Mouse (Mus musculus): ENCODE results near the gene Tmem266. TPM values are rescaled to one million over a fixed set of nuclear protein-coding genes. Genes with fewer than 3 reads are reported as not detected.

The Tmem266 gene
- 1.3 TPM for polyA plus RNA-seq (2021)

GRCm38 (mm10) chr9:55326515-55327233 is at the start of gene Tmem266, which contains the start of gene Nrg4:
TSS of gene Tmem266 (plus strand) at chr9:55326913.
TSS of gene Nrg4 (minus strand) at chr9:55326844.
- TF ChIP-seq CTCF (IDR thresholded peaks at IDR 0.05) = no peak
- ChIA-PET POLR2A (no interaction called here), CTCF (no interaction called here)
- ATAC-seq (peak; percentile 65), DNase-seq (ENCODE audit: low read depth, low spot score) (no peak)
- in situ Hi-C loops (cut with MboI; ENCODE audit: low pct_unique_long_range_greater_than_20kb) = no loop called here
- peaks cover 38% of the 10 kb centered on the region for H3K27me3 ChIP-seq

- TF ChIP-seq CTCF (IDR thresholded peaks at IDR 0.05) = no peak
- ChIA-PET CTCF (interaction anchor here (1.2 kb wide), 1 partner anchor 12 kb away, joined by 5 read pairs; no protein-coding TSS in a partner anchor), POLR2A (interaction anchor here (0.6 kb wide), 1 partner anchor 45 kb away, joined by 5 read pairs; no protein-coding TSS in a partner anchor)
- DNase-seq (ENCODE audit: low read depth, low spot score) = no peak
- in situ Hi-C loops (cut with MboI; ENCODE audit: low pct_unique_long_range_greater_than_20kb) = no loop called here
- no peaks in the 10 kb centered on the region for H3K27me3 ChIP-seq
- ATAC-seq = no peak
Measured at GRCm38 (mm10) chr9:55277562-55277961, 49.2 kb upstream of the Tmem266 start.

- no peak for TF ChIP-seq CTCF (IDR thresholded peaks at IDR 0.05)
- DNase-seq (ENCODE audit: low read depth, low spot score) = no peak
- ATAC-seq = no peak
- in situ Hi-C loops (cut with MboI; ENCODE audit: low pct_unique_long_range_greater_than_20kb) = no loop called here
- ChIA-PET POLR2A (no interaction called here), CTCF (interaction anchor here (0.9 to 2.4 kb wide), 4 partner anchors 10 to 80 kb away, joined by 3 to 11 read pairs (median 4); no protein-coding TSS in a partner anchor)
- no peaks in the 10 kb centered on the region for H3K27me3 ChIP-seq
Measured at GRCm38 (mm10) chr9:55279114-55279825, 47.4 kb upstream of the Tmem266 start.

- DNase-seq (ENCODE audit: low read depth, low spot score) = no peak
- H3K27me3 ChIP-seq = no peaks in the 10 kb centered on the region
- no peak for ATAC-seq
- TF ChIP-seq CTCF (IDR thresholded peaks at IDR 0.05) = no peak
- in situ Hi-C loops (cut with MboI; ENCODE audit: low pct_unique_long_range_greater_than_20kb) = no loop called here
- ChIA-PET CTCF (no interaction called here), POLR2A (interaction anchor here (0.6 kb wide), 1 partner anchor 7 kb away, joined by 3 read pairs; no protein-coding TSS in a partner anchor)
Measured at GRCm38 (mm10) chr9:55283516-55283915, 43.2 kb upstream of the Tmem266 start.

- in situ Hi-C loops (cut with MboI; ENCODE audit: low pct_unique_long_range_greater_than_20kb) = no loop called here
- ChIA-PET POLR2A (no interaction called here), CTCF (interaction anchor here (1.0 to 1.9 kb wide), 7 partner anchors 10 to 53 kb away, joined by 3 to 7 read pairs (median 4); no protein-coding TSS in a partner anchor)
- ATAC-seq = peak; percentile 31
- H3K27me3 ChIP-seq = no peaks in the 10 kb centered on the region
- no peak for DNase-seq (ENCODE audit: low read depth, low spot score)
- TF ChIP-seq CTCF (IDR thresholded peaks at IDR 0.05) = peak; percentile 45
Measured at GRCm38 (mm10) chr9:55285197-55285596, 41.5 kb upstream of the Tmem266 start.

GRCm38 (mm10) chr9:55289475-55290198 is 37.1 kb upstream of the Tmem266 start:
- no peaks in the 10 kb centered on the region for H3K27me3 ChIP-seq
- ATAC-seq (no peak), DNase-seq (ENCODE audit: low read depth, low spot score) (no peak)
- CTCF ChIA-PET = interaction anchor here (0.7 to 2.8 kb wide), 5 partner anchors 9 to 22 kb away, joined by 3 to 11 read pairs (median 4); no protein-coding TSS in a partner anchor
- POLR2A ChIA-PET = interaction anchor here (0.6 kb wide), 2 partner anchors 9 to 29 kb away, joined by 3 to 4 read pairs; no protein-coding TSS in a partner anchor
- TF ChIP-seq CTCF (IDR thresholded peaks at IDR 0.05) = no peak
- in situ Hi-C loops (cut with MboI; ENCODE audit: low pct_unique_long_range_greater_than_20kb) = no loop called here

GRCm38 (mm10) chr9:55291966-55292365 is 34.7 kb upstream of the Tmem266 start:
- no peak for ATAC-seq
- TF ChIP-seq CTCF (IDR thresholded peaks at IDR 0.05) = no peak
- no peak for DNase-seq (ENCODE audit: low read depth, low spot score)
- CTCF ChIA-PET = no interaction called here
- in situ Hi-C loops (cut with MboI; ENCODE audit: low pct_unique_long_range_greater_than_20kb) = no loop called here
- no peaks in the 10 kb centered on the region for H3K27me3 ChIP-seq
- POLR2A ChIA-PET = no interaction called here

- in situ Hi-C loops (cut with MboI; ENCODE audit: low pct_unique_long_range_greater_than_20kb) = loop anchor here (5.0 kb wide), 1 partner anchor 59 kb away; no protein-coding TSS in a partner anchor
- no peak for TF ChIP-seq CTCF (IDR thresholded peaks at IDR 0.05)
- peak; percentile 96 for ATAC-seq
Measured at GRCm38 (mm10) chr9:55296221-55296620, 30.5 kb upstream of the Tmem266 start.

GRCm38 (mm10) chr9:55307066-55307465 is 19.6 kb upstream of the Tmem266 start:
- no peak for ATAC-seq
- POLR2A ChIA-PET = no interaction called here
- DNase-seq (ENCODE audit: low read depth, low spot score) = no peak
- no peak for TF ChIP-seq CTCF (IDR thresholded peaks at IDR 0.05)
- no peaks in the 10 kb centered on the region for H3K27me3 ChIP-seq
- in situ Hi-C loops (cut with MboI; ENCODE audit: low pct_unique_long_range_greater_than_20kb) = loop anchor here (5.0 kb wide), 1 partner anchor 195 kb away; no protein-coding TSS in a partner anchor
- CTCF ChIA-PET = interaction anchor here (0.7 to 1.4 kb wide), 2 partner anchors 9 to 22 kb away, joined by 3 to 4 read pairs; no protein-coding TSS in a partner anchor

More at GRCm38 (mm10) chr9:55296221-55296620, 30.5 kb upstream of the Tmem266 start:
- POLR2A ChIA-PET = no interaction called here
- H3K27me3 ChIP-seq = no peaks in the 10 kb centered on the region
- CTCF ChIA-PET = interaction anchor here (0.9 kb wide), 1 partner anchor 59 kb away, joined by 3 read pairs; no protein-coding TSS in a partner anchor
- DNase-seq (ENCODE audit: low read depth, low spot score) = peak; percentile 99

GRCm38 (mm10) chr9:55307557-55307956 is 19.2 kb upstream of the Tmem266 start:
- CTCF ChIA-PET = interaction anchor here (0.7 to 1.4 kb wide), 2 partner anchors 9 to 22 kb away, joined by 3 to 4 read pairs; no protein-coding TSS in a partner anchor
- DNase-seq (ENCODE audit: low read depth, low spot score) = no peak
- no peaks in the 10 kb centered on the region for H3K27me3 ChIP-seq
- TF ChIP-seq CTCF (IDR thresholded peaks at IDR 0.05) = no peak
- POLR2A ChIA-PET = no interaction called here
- no peak for ATAC-seq
- in situ Hi-C loops (cut with MboI; ENCODE audit: low pct_unique_long_range_greater_than_20kb) = loop anchor here (5.0 kb wide), 1 partner anchor 195 kb away; no protein-coding TSS in a partner anchor

Measured in Patski (cell line).